Mouse (Mus musculus): ENCODE measurements around the gene Zfp384. TPM values are rescaled to one million over a fixed set of nuclear protein-coding genes. Genes with fewer than 3 reads are reported as not detected.
"Not testable (repeated sequence)": the region's sequence is repeated elsewhere in the genome, so short reads cannot be mapped to it uniquely, and the experiment has no call there.

Gene Zfp384
- polyA plus RNA-seq, 1 experiment, result 52.2 TPM

DNA sequence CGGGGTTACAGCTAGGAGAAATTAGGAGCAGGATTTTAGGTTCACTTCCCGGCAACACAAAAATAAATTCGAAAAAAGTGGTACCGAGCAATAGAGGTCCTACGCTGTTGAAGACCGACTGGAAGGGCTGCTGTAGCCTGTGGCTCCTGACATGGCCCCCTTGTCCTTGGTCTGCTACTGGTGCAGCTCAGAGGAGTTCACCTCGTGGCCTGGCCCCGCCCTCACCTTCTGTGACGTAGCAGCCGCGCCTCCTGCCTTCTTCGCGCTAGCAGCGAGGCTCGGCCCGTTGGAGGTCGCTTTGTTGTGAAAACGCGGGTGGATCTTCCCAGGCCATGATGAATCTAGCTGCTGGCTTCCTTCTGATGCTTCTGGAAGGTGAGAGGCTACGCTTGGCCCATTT is 40.7 kb downstream of the Zfp384 start, which contains the start of gene Acrbp:
TSS of gene Acrbp (plus strand) at position 12 of the 400 bp plus-strand sequence.
- no peak for DNase-seq (ENCODE audit: low read depth in 1 of 2, low spot score in 2 of 2)
- WGBS, result 84% methylated on average over 20 of the region's 20 CpGs
- H3K27me3 ChIP-seq (ENCODE audit: control insufficient read depth, insufficient read depth, low read length), result no peaks in the 10 kb centered on the region
- no peak within 1 kb of the TSS for H3K27ac ChIP-seq (ENCODE audit: insufficient read depth, low read length)
- no peaks in the 10 kb centered on the region for H3K4me1 ChIP-seq (ENCODE audit: control insufficient read depth, insufficient read depth, insufficient read length)
- peaks cover 45% of the 10 kb centered on the region for H3K36me3 ChIP-seq (ENCODE audit: control insufficient read depth, insufficient read depth, low read length)
- TF ChIP-seq CTCF (IDR thresholded peaks at IDR 0.05; ENCODE audit: extremely low read depth, insufficient read depth, insufficient read length, insufficient replicate concordance) (no peak), POLR2A (IDR thresholded peaks at IDR 0.05; ENCODE audit: low read depth, low read length) (no peak)
- no peak within 1 kb of the TSS for H3K4me3 ChIP-seq (ENCODE audit: extremely low read depth, insufficient read depth, insufficient read length)

GRCm38 (mm10) chr6:125051237-125051636 is 42.3 kb downstream of the Zfp384 start:
- H3K4me1 ChIP-seq (ENCODE audit: control insufficient read depth, insufficient read depth, insufficient read length), result no peaks in the 10 kb centered on the region
- no peak overlapping the region for H3K4me3 ChIP-seq (ENCODE audit: extremely low read depth, insufficient read depth, insufficient read length)
- WGBS, result 78% methylated on average over 5 of the region's 5 CpGs
- DNase-seq (ENCODE audit: low read depth in 1 of 2, low spot score in 2 of 2), result no peak
- no peaks in the 10 kb centered on the region for H3K27me3 ChIP-seq (ENCODE audit: control insufficient read depth, insufficient read depth, low read length)
- H3K27ac ChIP-seq (ENCODE audit: insufficient read depth, low read length), result no peak overlapping the region
- TF ChIP-seq CTCF (IDR thresholded peaks at IDR 0.05; ENCODE audit: extremely low read depth, insufficient read depth, insufficient read length, insufficient replicate concordance) (peak; percentile 10; the same call in 1 of the 2 replicates), POLR2A (IDR thresholded peaks at IDR 0.05; ENCODE audit: low read depth, low read length) (no peak)
- H3K36me3 ChIP-seq (ENCODE audit: control insufficient read depth, insufficient read depth, low read length), result peaks cover 36% of the 10 kb centered on the region

DNA sequence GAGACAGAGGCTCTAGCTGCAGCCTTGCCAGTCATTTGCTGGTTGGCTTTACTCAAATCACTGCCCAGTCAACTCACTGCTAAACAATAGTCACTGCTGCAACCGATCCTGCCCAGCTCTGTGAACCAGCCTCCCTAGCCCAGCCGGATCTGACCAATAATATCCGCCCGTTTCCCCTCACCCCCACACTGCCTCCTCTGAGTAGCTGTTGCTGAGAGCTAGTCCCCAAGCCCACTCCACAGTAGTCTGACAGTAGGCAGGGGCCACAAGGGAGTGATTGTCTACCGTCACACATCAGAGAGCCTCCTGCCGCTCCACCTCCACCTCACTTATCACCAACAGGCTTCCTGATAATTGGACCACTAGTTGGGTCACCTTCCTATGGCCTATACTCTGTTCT is 52.5 kb downstream of the Zfp384 start:
- Histone ChIP-seq H3K27ac (ENCODE audit: insufficient read depth, low read length) (no peak overlapping the region), H3K4me3 (ENCODE audit: extremely low read depth, insufficient read depth, insufficient read length) (no peak overlapping the region), H3K36me3 (ENCODE audit: control insufficient read depth, insufficient read depth, low read length) (no peaks in the 10 kb centered on the region), H3K4me1 (ENCODE audit: control insufficient read depth, insufficient read depth, insufficient read length) (no peaks in the 10 kb centered on the region), H3K27me3 (ENCODE audit: control insufficient read depth, insufficient read depth, low read length) (no peaks in the 10 kb centered on the region)
- TF ChIP-seq POLR2A (IDR thresholded peaks at IDR 0.05; ENCODE audit: low read depth, low read length), result no peak
- TF ChIP-seq CTCF (IDR thresholded peaks at IDR 0.05; ENCODE audit: extremely low read depth, insufficient read depth, insufficient read length, insufficient replicate concordance), result no peak
- WGBS, result 84% methylated on average over 6 of the region's 6 CpGs
- no peak for DNase-seq (ENCODE audit: low read depth in 1 of 2, low spot score in 2 of 2)

DNA sequence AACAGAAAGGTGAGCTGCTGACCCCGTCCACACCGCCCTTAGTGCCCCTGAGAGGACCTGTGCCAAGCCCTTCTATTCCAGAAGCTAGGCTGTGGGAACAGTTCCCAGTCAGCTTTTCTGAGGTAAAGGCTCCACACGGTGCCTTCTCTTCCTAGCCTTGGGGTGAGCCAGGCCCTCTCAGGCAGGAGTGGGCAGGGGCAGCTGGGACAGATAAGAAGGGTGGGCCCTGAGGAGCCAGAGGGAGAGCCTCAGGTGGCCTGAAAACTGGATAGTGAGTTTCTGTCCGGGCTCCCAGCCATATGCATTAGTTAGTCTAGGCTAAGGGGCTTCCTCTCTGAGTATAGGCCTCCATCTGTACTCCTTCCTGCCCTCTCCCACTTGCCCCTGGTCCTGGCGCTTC is 53.6 kb downstream of the Zfp384 start:
- WGBS, result 86% methylated on average over 5 of the region's 5 CpGs

GRCm38 (mm10) chr6:125063906-125064305 is 55.0 kb downstream of the Zfp384 start:
- Histone ChIP-seq H3K4me1 (ENCODE audit: control insufficient read depth, insufficient read depth, insufficient read length) (no peaks in the 10 kb centered on the region), H3K27me3 (ENCODE audit: control insufficient read depth, insufficient read depth, low read length) (no peaks in the 10 kb centered on the region), H3K27ac (ENCODE audit: insufficient read depth, low read length) (no peak overlapping the region), H3K4me3 (ENCODE audit: extremely low read depth, insufficient read depth, insufficient read length) (no peak overlapping the region), H3K36me3 (ENCODE audit: control insufficient read depth, insufficient read depth, low read length) (no peaks in the 10 kb centered on the region)
- no peak for DNase-seq (ENCODE audit: low read depth in 1 of 2, low spot score in 2 of 2)
- TF ChIP-seq CTCF (IDR thresholded peaks at IDR 0.05; ENCODE audit: extremely low read depth, insufficient read depth, insufficient read length, insufficient replicate concordance) (no peak), POLR2A (IDR thresholded peaks at IDR 0.05; ENCODE audit: low read depth, low read length) (no peak)
- 86% methylated on average over 6 of the region's 6 CpGs for WGBS

More for the DNA sequence above, 53.6 kb downstream of the Zfp384 start:
- no peak overlapping the region for H3K4me3 ChIP-seq (ENCODE audit: extremely low read depth, insufficient read depth, insufficient read length)
- no peak overlapping the region for H3K27ac ChIP-seq (ENCODE audit: insufficient read depth, low read length)
- no peaks in the 10 kb centered on the region for H3K36me3 ChIP-seq (ENCODE audit: control insufficient read depth, insufficient read depth, low read length)
- no peaks in the 10 kb centered on the region for H3K4me1 ChIP-seq (ENCODE audit: control insufficient read depth, insufficient read depth, insufficient read length)
- H3K27me3 ChIP-seq (ENCODE audit: control insufficient read depth, insufficient read depth, low read length), result no peaks in the 10 kb centered on the region
- DNase-seq (ENCODE audit: low read depth in 1 of 2, low spot score in 2 of 2), result no peak
- TF ChIP-seq CTCF (IDR thresholded peaks at IDR 0.05; ENCODE audit: extremely low read depth, insufficient read depth, insufficient read length, insufficient replicate concordance) (no peak), POLR2A (IDR thresholded peaks at IDR 0.05; ENCODE audit: low read depth, low read length) (no peak)

GRCm38 (mm10) chr6:125065223-125065622 is 56.3 kb downstream of the Zfp384 start:
- not testable (repeated sequence) for H3K36me3 ChIP-seq (ENCODE audit: control insufficient read depth, insufficient read depth, low read length); H3K27me3 ChIP-seq (ENCODE audit: control insufficient read depth, insufficient read depth, low read length); H3K4me1 ChIP-seq (ENCODE audit: control insufficient read depth, insufficient read depth, insufficient read length); H3K27ac ChIP-seq (ENCODE audit: insufficient read depth, low read length); H3K4me3 ChIP-seq (ENCODE audit: extremely low read depth, insufficient read depth, insufficient read length); DNase-seq (ENCODE audit: low read depth in 1 of 2, low spot score in 2 of 2)
- WGBS, result no CpG with 5 or more reads among the region's 1 CpGs

GRCm38 (mm10) chr6:125067571-125067995 is 58.6 kb downstream of the Zfp384 start, which contains the start of gene Lpar5:
Lpar5 (plus strand) TSS chr6:125067920.
- peak in 1 of 2 experiments; percentile 14 for DNase-seq (ENCODE audit: low read depth in 1 of 2, low spot score in 2 of 2)
- peak within 1 kb of the TSS; percentile 57 for H3K27ac ChIP-seq (ENCODE audit: insufficient read depth, low read length)
- TF ChIP-seq CTCF (IDR thresholded peaks at IDR 0.05; ENCODE audit: extremely low read depth, insufficient read depth, insufficient read length, insufficient replicate concordance), result no peak
- TF ChIP-seq POLR2A (IDR thresholded peaks at IDR 0.05; ENCODE audit: low read depth, low read length), result no peak
- 72% methylated on average over 8 of the region's 8 CpGs for WGBS
- no peaks in the 10 kb centered on the region for H3K36me3 ChIP-seq (ENCODE audit: control insufficient read depth, insufficient read depth, low read length)
- H3K4me1 ChIP-seq (ENCODE audit: control insufficient read depth, insufficient read depth, insufficient read length), result peaks cover 2% of the 10 kb centered on the region; the same call in 1 of the 2 replicates
- H3K4me3 ChIP-seq (ENCODE audit: extremely low read depth, insufficient read depth, insufficient read length), result 0 out of 2 replicates have a peak within 1 kb of the TSS, but pooled peaks have one; percentile 7
- H3K27me3 ChIP-seq (ENCODE audit: control insufficient read depth, insufficient read depth, low read length), result no peaks in the 10 kb centered on the region

Measured in spleen, adult 2 months (tissue).